Mouse (Mus musculus): Measurements from ENCODE around the gene Lima1.

DNA sequence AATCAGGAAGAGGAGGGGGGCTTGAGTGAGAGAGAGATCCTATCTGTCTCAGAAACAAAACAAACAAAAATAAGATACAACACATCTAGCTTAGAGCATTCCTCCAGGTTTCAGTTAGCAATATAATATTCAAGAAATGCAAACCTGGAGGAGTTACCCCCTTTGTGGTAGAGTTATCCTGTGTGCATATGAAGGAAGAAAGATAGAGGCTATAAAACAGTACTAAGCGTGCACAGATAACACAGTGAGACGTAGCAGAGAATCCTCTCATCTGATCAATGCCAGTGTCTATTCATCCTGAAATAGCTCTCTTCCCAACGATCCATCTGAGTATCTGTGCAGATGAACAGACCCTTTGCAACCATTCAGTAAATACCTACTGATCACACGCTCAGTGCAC is 107.8 kb downstream of the Lima1 start:
- TF ChIP-seq CTCF (conservative IDR thresholded peaks at IDR 0.05; ENCODE audit: low read length) (no peak), NANOG (IDR thresholded peaks at IDR 0.05; ENCODE audit: borderline replicate concordance, low read length) (no peak), POU5F1 (IDR thresholded peaks at IDR 0.05; ENCODE audit: borderline replicate concordance, low read length) (no peak)

All from E14TG2a.4 (cell line).